ENCODE assay signal across 10 mouse cellular contexts in genomic region chr1:188082665-188083640, GRCm38 (mm10).
DNase-seq lines count a peak whose midpoint lies in the region; ATAC-seq and TF ChIP-seq lines count a peak whose summit lies in the region.
"Had no signal": no experiment of that assay in that cellular context is flagged by ENCODE, and none has a peak within 500 bp of the region (broad histone marks: within the 10 kb centered on the region; RNA-seq: fewer than 3 reads in every experiment).

No protein-coding gene starts in this region.

- no peak overlapping the region for H3K4me2 ChIP-seq in lung, embryonic 14.5 days
- H3K4me2 ChIP-seq in kidney, embryonic 16.5 days (replicated peaks; ENCODE audit: low read depth, low read length): no peak overlapping the region
- H3K4me2 ChIP-seq: limb, embryonic 13.5 days had no signal

- H3K27me3 ChIP-seq in lung, embryonic 14.5 days (ENCODE audit: insufficient read depth, low read length): no peaks in the 10 kb centered on the region
- H3K27me3 ChIP-seq in heart, adult 2 months (ENCODE audit: control insufficient read depth, insufficient read depth, low read length): no peaks in the 10 kb centered on the region
- H3K27me3 ChIP-seq in kidney, embryonic 16.5 days (ENCODE audit: insufficient read depth, low read length): no peaks in the 10 kb centered on the region

- 59% methylated on average over 18 of the region's 18 CpGs for WGBS in lung, embryonic 14.5 days
- WGBS in lung, adult 2 months: 73% methylated on average over 18 of the region's 18 CpGs
- 82% methylated on average over 18 of the region's 18 CpGs for WGBS in heart, adult 2 months
- 71% methylated on average over 18 of the region's 18 CpGs for WGBS in kidney, embryonic 16.5 days

- no peak for ATAC-seq in lung, embryonic 14.5 days (ENCODE audit: insufficient read depth)
- no peak for ATAC-seq in kidney, embryonic 16.5 days (ENCODE audit: low FRiP score, low TSS enrichment)
- ATAC-seq: forebrain, embryonic 16.5 days had no signal

- no peak for TF ChIP-seq CTCF in lung, embryonic 14.5 days (IDR thresholded peaks at IDR 0.05; ENCODE audit: low read depth)
- no peak for TF ChIP-seq CTCF in lung, adult 2 months (IDR thresholded peaks at IDR 0.05; ENCODE audit: insufficient read depth, low read length)
- TF ChIP-seq CTCF in heart, adult 2 months (IDR thresholded peaks at IDR 0.05): no peak

- peak; percentile 50 for DNase-seq in lung, embryonic 14.5 days
- DNase-seq in lung, adult 2 months: no peak
- DNase-seq in NIH3T3 (ENCODE audit: low read depth): peak; percentile 32
- peak; percentile 71 for DNase-seq in adrenal gland, adult 8-10 months
- DNase-seq in embryo, embryonic 11.5 days (ENCODE audit: low read depth, low spot score): peak; percentile 34
- DNase-seq in heart, adult 2 months: no peak
- no peak for DNase-seq in urinary bladder, postnatal 4 days (ENCODE audit: low spot score in 2 of 2)

- no peak overlapping the region for H3K4me3 ChIP-seq in lung, embryonic 14.5 days (ENCODE audit: low read depth, low read length)
- H3K4me3 ChIP-seq in lung, adult 2 months (replicated peaks; ENCODE audit: extremely low read depth, low read depth, low read length): no peak overlapping the region
- H3K4me3 ChIP-seq in heart, adult 2 months: no peak overlapping the region
- no peak overlapping the region for H3K4me3 ChIP-seq in kidney, embryonic 16.5 days (ENCODE audit: low read length)
- H3K4me3 ChIP-seq: limb, embryonic 13.5 days had no signal

- H3K9ac ChIP-seq in lung, embryonic 14.5 days: no peak overlapping the region
- no peak overlapping the region for H3K9ac ChIP-seq in heart, adult 2 months (ENCODE audit: low read depth, low read length)
- H3K9ac ChIP-seq in kidney, embryonic 16.5 days (replicated peaks; ENCODE audit: low read length): no peak overlapping the region
- H3K9ac ChIP-seq: limb, embryonic 13.5 days had no signal

- TF ChIP-seq EP300 in heart, adult 2 months (IDR thresholded peaks at IDR 0.05; ENCODE audit: insufficient read depth, low read depth, low read length): no peak

- H3K27ac ChIP-seq in lung, embryonic 14.5 days (ENCODE audit: low read depth): no peak overlapping the region
- H3K27ac ChIP-seq in heart, adult 2 months: no peak overlapping the region
- no peak overlapping the region for H3K27ac ChIP-seq in kidney, embryonic 16.5 days (ENCODE audit: low read length)
- H3K27ac ChIP-seq: limb, embryonic 13.5 days had no signal

- no peaks in the 10 kb centered on the region for H3K79me2 ChIP-seq in heart, adult 2 months (replicated peaks; ENCODE audit: control insufficient read depth, insufficient read depth, low read length)

- no peaks in the 10 kb centered on the region for H3K9me3 ChIP-seq in lung, embryonic 14.5 days (ENCODE audit: low read depth, low read length)
- H3K9me3 ChIP-seq in kidney, embryonic 16.5 days (ENCODE audit: low read length): no peaks in the 10 kb centered on the region
- H3K9me3 ChIP-seq: limb, embryonic 13.5 days had no signal

- TF ChIP-seq POLR2A in lung, adult 2 months (IDR thresholded peaks at IDR 0.05; ENCODE audit: borderline replicate concordance, extremely low read depth, low read depth, low read length): no peak
- TF ChIP-seq POLR2A in heart, adult 2 months (IDR thresholded peaks at IDR 0.05; ENCODE audit: insufficient read depth, low read depth, low read length): no peak

- intact Hi-C loops in heart, adult 2 months (cut with DNase I): no loop called here

- no peaks in the 10 kb centered on the region for H3K36me3 ChIP-seq in lung, embryonic 14.5 days (ENCODE audit: insufficient read depth)
- H3K36me3 ChIP-seq in heart, adult 2 months (ENCODE audit: control insufficient read depth, insufficient read depth, low read length): no peaks in the 10 kb centered on the region
- no peaks in the 10 kb centered on the region for H3K36me3 ChIP-seq in kidney, embryonic 16.5 days (ENCODE audit: insufficient read depth, low read length)
- H3K36me3 ChIP-seq: limb, embryonic 13.5 days had no signal

- no peaks in the 10 kb centered on the region for H3K4me1 ChIP-seq in lung, embryonic 14.5 days (ENCODE audit: insufficient read depth)
- no peaks in the 10 kb centered on the region for H3K4me1 ChIP-seq in lung, adult 2 months (ENCODE audit: control insufficient read depth, insufficient read depth, low read length)
- no peaks in the 10 kb centered on the region for H3K4me1 ChIP-seq in heart, adult 2 months (ENCODE audit: control insufficient read depth, insufficient read depth, low read length)
- H3K4me1 ChIP-seq in kidney, embryonic 16.5 days (ENCODE audit: insufficient read depth, low read length): no peaks in the 10 kb centered on the region
- H3K4me1 ChIP-seq: limb, embryonic 13.5 days had no signal

Comparison
In these comparisons a context has a peak if more than half of its experiments do, and no peak if none do; other contexts are left out.
1. DNase-seq: peak in lung, embryonic 14.5 days (single experiment), NIH3T3 (single experiment), adrenal gland, adult 8-10 months (single experiment) and embryo, embryonic 11.5 days (single experiment); none in lung, adult 2 months (single experiment), heart, adult 2 months (0 of 2) and urinary bladder, postnatal 4 days (0 of 2).